Mouse (Mus musculus): ENCODE measurements around the gene Medag. TPM values are rescaled to one million over a fixed set of nuclear protein-coding genes. Genes with fewer than 3 reads are reported as not detected.
A peak's percentile ranks its signal among the peaks of the same experiment; 100 is the strongest.

Medag gene
- polyA plus RNA-seq, 1 experiment = 0.37 TPM

GRCm38 (mm10) chr5:149412671-149413070, 1.1 kb downstream of the Medag start:
- Histone ChIP-seq H3K27me3 (ENCODE audit: control insufficient read depth, insufficient read depth, low read length) (no peaks in the 10 kb centered on the region), H3K27ac (ENCODE audit: control insufficient read depth, insufficient read depth, low read depth, low read length) (no peak overlapping the region), H3K4me3 (ENCODE audit: control insufficient read depth, low read depth, low read length) (no peak overlapping the region), H3K36me3 (ENCODE audit: control insufficient read depth, insufficient read depth, low read length) (no peaks in the 10 kb centered on the region), H3K4me1 (ENCODE audit: control insufficient read depth, insufficient read depth, low read length) (peaks cover 8% of the 10 kb centered on the region)
- TF ChIP-seq POLR2A (IDR thresholded peaks at IDR 0.05; ENCODE audit: control insufficient read depth, low read depth, low read length) = no peak
- no peak for TF ChIP-seq CTCF (IDR thresholded peaks at IDR 0.05; ENCODE audit: control insufficient read depth, insufficient read depth, insufficient replicate concordance, low read depth, low read length)

- Histone ChIP-seq H3K27me3 (ENCODE audit: control insufficient read depth, insufficient read depth, low read length) (no peaks in the 10 kb centered on the region), H3K36me3 (ENCODE audit: control insufficient read depth, insufficient read depth, low read length) (no peaks in the 10 kb centered on the region), H3K4me1 (ENCODE audit: control insufficient read depth, insufficient read depth, low read length) (peaks cover 8% of the 10 kb centered on the region), H3K4me3 (ENCODE audit: control insufficient read depth, low read depth, low read length) (no peak overlapping the region), H3K27ac (ENCODE audit: control insufficient read depth, insufficient read depth, low read depth, low read length) (no peak overlapping the region)
- no peak for TF ChIP-seq POLR2A (IDR thresholded peaks at IDR 0.05; ENCODE audit: control insufficient read depth, low read depth, low read length)
- TF ChIP-seq CTCF (IDR thresholded peaks at IDR 0.05; ENCODE audit: control insufficient read depth, insufficient read depth, insufficient replicate concordance, low read depth, low read length) = no peak
These were observed 3.0 kb downstream of the Medag start for GRCm38 (mm10) chr5:149414369-149415167.

- H3K4me3 ChIP-seq (ENCODE audit: control insufficient read depth, low read depth, low read length) = no peak overlapping the region
- no peaks in the 10 kb centered on the region for H3K27me3 ChIP-seq (ENCODE audit: control insufficient read depth, insufficient read depth, low read length)
- no peak overlapping the region for H3K27ac ChIP-seq (ENCODE audit: control insufficient read depth, insufficient read depth, low read depth, low read length)
- H3K4me1 ChIP-seq (ENCODE audit: control insufficient read depth, insufficient read depth, low read length) = no peaks in the 10 kb centered on the region
- TF ChIP-seq CTCF (IDR thresholded peaks at IDR 0.05; ENCODE audit: control insufficient read depth, insufficient read depth, insufficient replicate concordance, low read depth, low read length) (peak; percentile 31; the same call in 1 of the 2 replicates), POLR2A (IDR thresholded peaks at IDR 0.05; ENCODE audit: control insufficient read depth, low read depth, low read length) (no peak)
- H3K36me3 ChIP-seq (ENCODE audit: control insufficient read depth, insufficient read depth, low read length) = no peaks in the 10 kb centered on the region
These were observed 5.8 kb downstream of the Medag start for GRCm38 (mm10) chr5:149417381-149417780.

- Histone ChIP-seq H3K4me1 (ENCODE audit: control insufficient read depth, insufficient read depth, low read length) (peaks cover 2% of the 10 kb centered on the region; the same call in 1 of the 2 replicates), H3K36me3 (ENCODE audit: control insufficient read depth, insufficient read depth, low read length) (no peaks in the 10 kb centered on the region), H3K4me3 (ENCODE audit: control insufficient read depth, low read depth, low read length) (no peak overlapping the region), H3K27me3 (ENCODE audit: control insufficient read depth, insufficient read depth, low read length) (no peaks in the 10 kb centered on the region), H3K27ac (ENCODE audit: control insufficient read depth, insufficient read depth, low read depth, low read length) (no peak overlapping the region)
- TF ChIP-seq CTCF (IDR thresholded peaks at IDR 0.05; ENCODE audit: control insufficient read depth, insufficient read depth, insufficient replicate concordance, low read depth, low read length) (no peak), POLR2A (IDR thresholded peaks at IDR 0.05; ENCODE audit: control insufficient read depth, low read depth, low read length) (no peak)
These were observed 15.0 kb downstream of the Medag start for GRCm38 (mm10) chr5:149426525-149426924.

GRCm38 (mm10) chr5:149427277-149428060, 15.9 kb downstream of the Medag start:
- TF ChIP-seq POLR2A (IDR thresholded peaks at IDR 0.05; ENCODE audit: control insufficient read depth, low read depth, low read length) (no peak), CTCF (IDR thresholded peaks at IDR 0.05; ENCODE audit: control insufficient read depth, insufficient read depth, insufficient replicate concordance, low read depth, low read length) (no peak)
- H3K36me3 ChIP-seq (ENCODE audit: control insufficient read depth, insufficient read depth, low read length) = no peaks in the 10 kb centered on the region
- H3K4me3 ChIP-seq (ENCODE audit: control insufficient read depth, low read depth, low read length) = no peak overlapping the region
- H3K27ac ChIP-seq (ENCODE audit: control insufficient read depth, insufficient read depth, low read depth, low read length) = no peak overlapping the region
- peaks cover 2% of the 10 kb centered on the region; the same call in 1 of the 2 replicates for H3K4me1 ChIP-seq (ENCODE audit: control insufficient read depth, insufficient read depth, low read length)
- no peaks in the 10 kb centered on the region for H3K27me3 ChIP-seq (ENCODE audit: control insufficient read depth, insufficient read depth, low read length)

GRCm38 (mm10) chr5:149428347-149428746, 16.8 kb downstream of the Medag start:
- H3K27ac ChIP-seq (ENCODE audit: control insufficient read depth, insufficient read depth, low read depth, low read length) = no peak overlapping the region
- no peaks in the 10 kb centered on the region for H3K36me3 ChIP-seq (ENCODE audit: control insufficient read depth, insufficient read depth, low read length)
- TF ChIP-seq CTCF (IDR thresholded peaks at IDR 0.05; ENCODE audit: control insufficient read depth, insufficient read depth, insufficient replicate concordance, low read depth, low read length) = no peak
- no peak for TF ChIP-seq POLR2A (IDR thresholded peaks at IDR 0.05; ENCODE audit: control insufficient read depth, low read depth, low read length)
- no peak overlapping the region for H3K4me3 ChIP-seq (ENCODE audit: control insufficient read depth, low read depth, low read length)
- H3K27me3 ChIP-seq (ENCODE audit: control insufficient read depth, insufficient read depth, low read length) = no peaks in the 10 kb centered on the region
- H3K4me1 ChIP-seq (ENCODE audit: control insufficient read depth, insufficient read depth, low read length) = peaks cover 2% of the 10 kb centered on the region; the same call in 1 of the 2 replicates

GRCm38 (mm10) chr5:149428810-149429255, 17.3 kb downstream of the Medag start:
- Histone ChIP-seq H3K36me3 (ENCODE audit: control insufficient read depth, insufficient read depth, low read length) (no peaks in the 10 kb centered on the region), H3K27ac (ENCODE audit: control insufficient read depth, insufficient read depth, low read depth, low read length) (no peak overlapping the region)

More at GRCm38 (mm10) chr5:149428810-149429255, 17.3 kb downstream of the Medag start:
- no peaks in the 10 kb centered on the region for H3K27me3 ChIP-seq (ENCODE audit: control insufficient read depth, insufficient read depth, low read length)
- TF ChIP-seq POLR2A (IDR thresholded peaks at IDR 0.05; ENCODE audit: control insufficient read depth, low read depth, low read length) = no peak
- TF ChIP-seq CTCF (IDR thresholded peaks at IDR 0.05; ENCODE audit: control insufficient read depth, insufficient read depth, insufficient replicate concordance, low read depth, low read length) = no peak
- no peak overlapping the region for H3K4me3 ChIP-seq (ENCODE audit: control insufficient read depth, low read depth, low read length)
- peaks cover 2% of the 10 kb centered on the region; the same call in 1 of the 2 replicates for H3K4me1 ChIP-seq (ENCODE audit: control insufficient read depth, insufficient read depth, low read length)
